Mouse (Mus musculus): ENCODE data around the gene Il18r1.
A peak's percentile ranks its signal among the peaks of the same experiment; 100 is the strongest.

Il18r1 gene

DNA sequence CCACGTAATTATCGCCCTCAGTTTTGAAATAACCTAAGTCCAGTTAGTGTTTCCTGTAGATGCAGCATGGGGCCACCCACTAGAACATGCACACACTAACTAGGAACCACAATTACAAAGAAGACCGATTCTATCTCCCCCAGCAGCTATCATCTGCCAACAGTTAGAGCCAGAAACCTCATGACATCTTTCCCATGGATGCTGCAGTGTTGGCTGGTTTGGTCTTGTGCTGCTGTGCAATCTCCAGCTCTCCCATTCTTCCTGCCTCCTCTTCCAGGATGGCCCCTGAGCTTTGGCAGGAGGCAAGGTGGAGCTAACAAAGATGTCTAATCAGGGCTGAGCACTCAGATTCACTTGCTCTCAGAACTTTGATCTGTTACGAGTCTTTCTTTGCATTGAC is 35.8 kb downstream of the Il18r1 start:
- DNase-seq, result no peak

DNA sequence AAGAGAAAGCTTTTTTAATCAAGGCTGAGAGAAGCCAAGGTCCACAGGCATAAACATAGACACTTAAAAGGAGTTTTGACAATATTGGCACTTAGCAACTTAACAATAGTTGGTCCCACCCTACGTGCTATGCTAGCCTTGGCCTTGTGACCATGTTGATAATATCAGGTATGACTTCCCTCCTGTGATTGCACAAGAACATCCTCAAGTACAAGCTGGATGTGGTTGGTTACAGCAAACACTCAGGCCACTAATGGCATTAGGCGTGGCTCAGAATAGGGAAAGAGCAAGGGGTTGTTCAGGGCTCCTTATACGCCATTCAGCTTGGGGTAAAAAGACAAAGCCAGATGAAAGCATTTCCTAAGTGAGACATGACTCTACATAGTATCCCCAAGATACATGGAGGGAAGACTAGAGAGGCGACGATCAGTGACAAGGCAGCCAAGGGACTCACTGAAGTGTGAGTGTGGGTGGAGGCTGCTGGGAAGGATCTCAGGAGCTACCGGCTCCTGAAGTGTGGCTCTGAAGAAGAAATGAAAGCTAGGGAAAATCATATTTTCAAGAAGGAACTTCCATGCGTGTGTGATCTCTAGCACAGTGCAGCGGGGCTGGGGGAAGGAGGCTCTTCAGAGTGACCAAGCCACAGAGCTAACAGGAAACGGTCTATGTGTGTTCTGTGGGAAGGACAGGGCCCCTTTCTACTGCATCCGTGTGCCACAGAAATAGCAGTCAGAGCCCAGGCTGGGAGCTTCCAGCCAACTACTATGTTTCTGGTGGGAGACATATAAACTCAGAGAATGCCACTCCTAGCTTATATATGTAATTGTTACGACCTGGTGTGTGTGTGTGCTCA is 36.4 kb downstream of the Il18r1 start:
- DNase-seq, result no peak

DNA sequence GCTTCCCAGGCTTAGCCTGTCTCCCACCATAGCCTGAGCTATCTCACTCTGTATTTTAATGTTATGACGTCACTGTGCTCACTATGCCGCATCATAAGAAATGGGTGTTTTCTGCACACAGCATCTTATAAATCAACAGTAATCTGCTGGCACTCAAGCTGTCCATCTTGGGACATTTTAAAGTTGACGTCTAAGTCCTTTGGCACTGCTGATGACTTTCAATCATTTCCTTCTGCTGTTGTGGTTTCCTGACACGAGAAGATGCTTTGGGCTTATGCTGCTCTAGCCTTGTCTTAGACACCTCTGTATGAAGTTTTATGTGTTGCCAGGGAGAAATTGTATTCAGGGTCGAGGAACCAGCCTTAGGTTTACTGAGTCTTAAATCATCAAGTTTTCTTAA is 39.2 kb downstream of the Il18r1 start:
- DNase-seq, result no peak

DNA sequence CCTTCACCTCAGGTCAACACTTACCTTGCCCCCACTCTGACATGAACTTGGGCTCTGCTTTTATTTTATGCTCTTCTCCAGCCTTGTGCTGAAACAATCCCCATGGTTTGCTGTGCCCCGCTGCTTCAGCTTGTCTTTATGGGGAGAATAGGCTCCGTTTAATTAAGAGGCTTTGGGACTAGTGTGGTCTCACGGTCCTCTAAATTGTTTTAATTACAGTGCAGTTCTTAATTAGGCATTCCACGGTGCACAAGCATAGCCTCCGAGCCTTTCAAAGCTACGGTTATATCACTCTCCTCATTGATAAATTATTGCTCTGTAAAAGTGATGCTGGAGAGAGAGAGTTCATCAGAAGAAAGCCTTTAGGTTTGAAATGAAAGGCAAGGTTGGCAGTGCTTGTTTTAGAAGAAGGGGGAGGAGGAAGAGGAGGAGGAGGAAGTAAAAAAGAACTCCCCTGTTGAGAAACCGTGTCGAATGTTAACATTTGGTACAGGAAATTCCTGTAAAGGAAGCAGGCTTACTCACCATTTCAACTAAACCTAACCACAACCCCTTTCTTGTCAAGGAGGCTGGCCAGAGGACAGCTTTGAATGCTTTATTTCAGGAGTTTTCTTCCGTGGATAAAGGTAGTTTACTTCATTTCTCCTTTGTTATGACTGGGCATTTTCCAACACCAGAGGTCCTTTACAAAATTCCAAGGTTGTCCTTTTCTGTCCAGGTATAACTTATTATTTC is 49.7 kb downstream of the Il18r1 start, which contains the start of gene Il18rap:
TSS of gene Il18rap (plus strand) at position 512 of the 735 bp plus-strand sequence.
- DNase-seq, result no peak

DNA sequence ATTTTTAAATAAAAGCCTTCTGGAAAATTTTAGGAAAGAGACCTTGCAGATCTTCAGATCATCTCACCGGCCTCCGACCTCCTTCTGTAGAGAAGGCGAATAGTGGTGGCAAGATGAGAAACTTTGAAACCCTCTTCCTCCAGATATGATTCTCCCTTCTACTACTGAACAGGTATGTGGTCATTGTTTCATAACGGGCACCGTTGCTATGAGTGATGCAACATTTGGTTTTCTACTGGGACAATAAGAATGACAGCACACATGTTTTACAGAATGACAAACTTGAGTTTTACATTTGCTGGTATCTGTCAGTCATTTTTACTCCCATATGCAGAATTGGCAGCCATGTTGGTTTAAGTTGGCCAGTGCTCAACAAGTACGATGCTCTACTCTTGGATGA is 51.0 kb downstream of the Il18r1 start:
- no peak for DNase-seq

DNA sequence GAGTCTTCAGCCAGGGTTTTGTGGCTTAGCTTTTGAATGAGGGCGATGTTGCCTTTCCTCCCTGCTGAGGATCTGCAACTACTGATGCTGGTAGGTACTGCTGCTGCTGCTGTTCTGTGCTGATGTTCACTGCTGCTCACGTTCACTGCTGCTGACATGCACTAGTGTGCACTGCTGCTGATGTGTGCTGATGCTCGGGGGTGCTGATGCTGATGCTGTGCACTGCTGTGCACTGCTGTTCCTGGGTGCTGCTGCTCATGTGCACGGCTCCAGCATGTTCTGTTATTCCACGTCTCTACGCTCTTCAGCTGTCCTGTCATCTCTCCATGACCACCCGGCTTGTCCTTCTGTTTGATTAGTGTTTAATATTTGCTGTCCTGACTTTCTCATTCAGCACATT is 57.6 kb downstream of the Il18r1 start:
- no peak for DNase-seq

DNA sequence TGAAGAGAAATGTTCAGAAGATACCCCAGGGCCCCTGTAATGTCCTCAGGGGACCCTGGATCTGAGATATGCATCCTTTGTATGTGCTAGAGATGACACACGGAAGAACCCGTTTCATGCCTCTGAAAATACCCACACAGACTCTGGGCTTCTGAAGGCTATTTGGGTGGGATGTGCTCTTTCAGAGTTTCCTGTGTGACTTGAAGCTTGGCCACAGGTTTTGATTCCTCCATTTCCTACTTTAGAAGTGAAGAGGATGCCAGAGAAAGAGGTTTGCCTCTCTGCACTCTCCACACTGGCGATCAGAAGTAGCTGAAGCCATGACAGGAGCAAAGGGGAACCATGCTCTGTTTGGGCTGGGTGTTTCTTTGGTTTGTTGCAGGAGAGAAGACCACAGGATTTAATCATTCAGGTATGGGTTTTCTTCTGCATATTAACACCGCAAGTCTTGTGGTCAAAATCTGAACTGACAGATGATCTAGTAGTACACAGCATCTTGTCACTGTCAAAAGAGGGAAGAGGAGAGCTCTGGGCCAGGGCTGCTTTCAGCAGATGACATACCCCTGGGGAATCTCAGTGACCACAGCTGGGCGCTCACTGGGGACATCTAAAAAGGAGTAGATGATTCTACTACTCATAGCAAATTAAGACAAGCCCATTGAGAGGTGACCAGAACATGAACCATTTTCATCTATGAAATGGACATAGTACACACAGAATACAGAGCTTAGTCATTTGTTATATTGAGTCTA is 58.8 kb downstream of the Il18r1 start:
- no peak for DNase-seq

DNA sequence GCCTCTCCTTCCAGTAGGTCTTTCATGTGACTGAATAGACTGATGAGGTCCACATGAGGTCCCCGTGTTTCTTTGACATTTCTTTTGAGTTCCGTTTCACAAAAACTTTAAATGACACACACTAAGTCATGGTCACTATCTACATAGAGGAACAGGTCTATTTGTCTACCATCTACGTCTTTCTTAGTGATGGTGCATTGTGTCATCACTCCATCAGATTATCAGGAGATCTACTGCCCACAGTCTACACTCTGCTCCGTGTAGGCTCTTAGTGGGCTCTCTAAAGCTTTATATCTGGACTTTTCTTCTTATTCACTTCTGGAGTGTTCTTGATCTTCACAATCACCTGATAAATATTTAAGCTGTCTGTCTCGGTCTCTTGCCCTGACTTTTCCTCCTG is 63.9 kb downstream of the Il18r1 start:
- no peak for DNase-seq

DNA sequence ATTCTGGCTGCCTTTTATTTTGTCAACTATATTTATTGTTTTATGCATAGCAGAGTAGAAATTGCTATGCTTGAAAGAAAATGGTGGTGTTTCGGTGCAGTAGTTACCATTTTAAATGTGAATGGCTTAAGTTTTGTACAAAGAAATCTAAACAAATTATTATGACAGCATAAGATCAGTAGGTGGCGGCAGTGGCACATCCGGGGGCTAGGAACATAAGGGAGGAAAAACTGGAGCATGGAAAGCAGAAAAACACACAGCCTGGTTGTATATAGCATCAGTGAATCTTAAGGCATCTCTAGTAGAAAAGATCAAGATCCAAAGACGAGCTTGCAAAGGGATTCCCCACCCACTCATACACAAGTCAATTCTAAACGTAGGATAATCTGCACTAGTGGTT is 72.2 kb downstream of the Il18r1 start:
- DNase-seq, result no peak

DNA sequence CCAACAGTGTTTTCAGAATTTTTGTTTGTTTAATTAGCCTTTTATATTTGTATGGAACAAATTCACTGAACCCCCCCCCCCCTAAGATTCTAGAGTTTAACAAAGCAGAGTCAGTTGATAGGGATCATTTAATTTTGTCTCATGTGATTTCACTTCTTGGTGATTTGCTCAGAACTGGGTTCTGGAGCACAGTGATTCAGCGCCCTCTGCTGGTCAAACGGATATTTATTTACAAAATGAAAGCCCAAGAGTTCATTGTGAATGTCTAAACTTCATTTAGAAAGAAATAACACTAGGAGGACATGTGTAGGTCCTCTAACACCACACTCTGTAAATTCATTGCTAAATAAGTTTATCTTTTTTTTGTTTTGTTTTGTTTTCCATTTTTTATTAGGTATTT is 79.3 kb downstream of the Il18r1 start:
- peak; percentile 50 for DNase-seq

DNA sequence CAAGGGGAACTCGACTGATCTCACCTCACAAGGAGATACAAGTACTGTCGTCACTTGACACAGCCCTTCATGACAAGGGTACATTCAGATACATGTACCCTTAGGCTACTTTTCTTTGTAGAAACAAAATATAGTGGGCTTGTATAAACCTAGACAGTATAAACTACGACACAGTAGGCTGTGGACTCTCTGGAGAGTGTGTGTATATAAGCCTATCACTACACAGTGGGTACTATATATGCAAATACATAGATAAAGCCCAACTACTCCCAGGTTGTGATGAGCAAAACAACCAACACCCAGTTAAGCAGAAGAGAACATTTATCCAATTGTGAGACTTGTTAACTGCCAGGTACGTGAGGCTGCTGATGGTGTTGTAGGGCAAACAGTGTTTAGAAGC is 81.3 kb downstream of the Il18r1 start:
- no peak for DNase-seq

DNA sequence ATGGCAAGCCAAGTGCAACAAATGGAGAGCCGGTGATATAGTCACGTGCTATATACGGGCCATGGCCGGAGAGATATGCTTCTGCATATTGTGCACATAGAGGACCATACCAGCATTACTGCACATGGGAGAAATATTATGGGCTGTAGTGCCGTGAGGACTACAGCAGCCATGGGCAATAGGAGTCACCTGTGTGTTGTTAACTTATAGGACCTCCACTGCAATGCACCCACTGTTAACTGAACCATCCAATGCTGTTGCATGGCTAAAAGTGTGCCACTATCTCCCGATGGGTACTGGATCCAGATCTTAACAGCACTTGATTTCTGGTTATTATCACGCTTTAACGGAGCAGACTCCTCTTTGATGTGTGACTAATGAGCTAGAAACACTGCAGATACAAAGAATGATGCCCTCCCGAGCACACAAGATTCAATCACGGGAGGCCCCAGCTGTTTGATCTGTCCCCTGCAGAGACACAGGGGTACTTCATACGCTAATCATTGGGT is 81.8 kb downstream of the Il18r1 start:
- no peak for DNase-seq

DNA sequence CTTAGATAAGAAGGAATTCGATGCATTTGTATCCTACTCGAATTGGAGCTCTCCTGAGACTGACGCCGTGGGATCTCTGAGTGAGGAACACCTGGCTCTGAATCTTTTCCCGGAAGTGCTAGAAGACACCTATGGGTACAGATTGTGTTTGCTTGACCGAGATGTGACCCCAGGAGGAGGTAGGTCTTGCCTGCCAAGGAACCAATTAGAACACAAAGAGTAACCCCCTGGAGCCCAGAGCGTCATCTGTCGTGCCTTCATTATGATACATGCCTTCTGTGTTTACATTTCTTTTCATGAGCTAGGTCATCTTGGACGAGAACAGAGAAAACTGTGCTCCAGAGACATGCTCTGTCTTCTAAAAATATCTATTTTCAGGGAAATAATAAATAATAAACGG is 82.4 kb downstream of the Il18r1 start:
- DNase-seq, result no peak
